In the genomic region with DNA sequence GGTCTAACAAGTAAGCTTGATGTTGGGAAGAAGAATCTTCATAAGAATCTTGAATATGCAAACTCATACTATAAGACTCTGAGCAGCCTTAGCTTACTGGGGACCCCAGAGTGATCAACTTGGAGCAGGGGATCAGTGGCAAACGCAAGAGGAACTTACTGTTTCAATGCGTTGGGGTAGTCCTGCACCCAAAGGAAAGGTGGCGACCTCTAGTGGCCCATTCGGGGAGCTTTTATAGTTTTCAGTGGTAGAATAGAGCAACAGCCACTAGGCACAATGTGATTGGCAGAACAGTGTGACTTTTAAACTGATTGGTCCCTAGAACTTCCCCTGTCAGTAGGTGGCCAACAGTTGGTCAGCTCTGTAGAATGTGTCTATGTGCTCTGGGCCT, we compare ENCODE assay signal across 10 mouse cellular contexts.
DNase-seq lines count a peak whose midpoint lies in the region; ATAC-seq and TF ChIP-seq lines count a peak whose summit lies in the region.
"Had no signal": no experiment of that assay in that cellular context is flagged by ENCODE, and none has a peak within 500 bp of the region (broad histone marks: within the 10 kb centered on the region; RNA-seq: fewer than 3 reads in every experiment).

No protein-coding gene starts in this region.

- H3K4me1 ChIP-seq in ES-E14 (ENCODE audit: control insufficient read depth in 2 of 2, insufficient read depth in 2 of 2, low read length in 2 of 2, poor library complexity in 1 of 2): no peaks in the 10 kb centered on the region
- H3K4me1 ChIP-seq in embryonic facial prominence, embryonic 11.5 days (ENCODE audit: control insufficient read depth, insufficient read depth, low read length): no peaks in the 10 kb centered on the region
- H3K4me1 ChIP-seq: heart, embryonic 13.5 days; midbrain, embryonic 15.5 days had no signal

- H3K4me2 ChIP-seq in embryonic facial prominence, embryonic 11.5 days (ENCODE audit: low read depth, low read length): no peak overlapping the region
- H3K4me2 ChIP-seq: heart, embryonic 13.5 days; midbrain, embryonic 15.5 days had no signal

- in situ Hi-C loops in ES-E14 (cut with MboI; ENCODE audit: low sequenced_read_pairs in 2 of 2, unreplicated experiment in 2 of 2): no loop called here

- no peaks in the 10 kb centered on the region for H3K36me3 ChIP-seq in ES-E14 (ENCODE audit: control insufficient read depth, insufficient read depth, low read length, poor library complexity, severe bottlenecking)
- H3K36me3 ChIP-seq in embryonic facial prominence, embryonic 11.5 days (replicated peaks; ENCODE audit: control insufficient read depth, insufficient read depth, low read depth, low read length): no peaks in the 10 kb centered on the region
- H3K36me3 ChIP-seq: heart, embryonic 13.5 days; midbrain, embryonic 15.5 days had no signal

- H3K9ac ChIP-seq in ES-E14 (ENCODE audit: insufficient read depth, low read depth, low read length, poor library complexity, severe bottlenecking): no peak overlapping the region
- H3K9ac ChIP-seq in embryonic facial prominence, embryonic 11.5 days (replicated peaks; ENCODE audit: low read length): no peak overlapping the region
- H3K9ac ChIP-seq: heart, embryonic 13.5 days; midbrain, embryonic 15.5 days had no signal

- ATAC-seq in embryonic facial prominence, embryonic 11.5 days (replicated peaks; ENCODE audit: insufficient number of reproducible peaks, low FRiP score, low TSS enrichment, low read depth): no peak
- no peak for ATAC-seq in megakaryocyte-erythroid progenitor cell, adult 5-6 weeks (replicated peaks; ENCODE audit: low FRiP score, low TSS enrichment, poor library complexity, severe bottlenecking)
- ATAC-seq: midbrain, embryonic 15.5 days had no signal

- 40% methylated on average over 4 of the region's 4 CpGs for WGBS in embryonic facial prominence, embryonic 11.5 days

- no peaks in the 10 kb centered on the region for H3K27me3 ChIP-seq in embryonic facial prominence, embryonic 11.5 days (ENCODE audit: control insufficient read depth, insufficient read depth, low read length)
- H3K27me3 ChIP-seq: heart, embryonic 13.5 days; midbrain, embryonic 15.5 days had no signal

- H3K9me3 ChIP-seq in ES-E14 (ENCODE audit: control insufficient read depth, insufficient read depth, low read depth, low read length): no peaks in the 10 kb centered on the region
- H3K9me3 ChIP-seq in embryonic facial prominence, embryonic 11.5 days (replicated peaks; ENCODE audit: control insufficient read depth, low read length): no peaks in the 10 kb centered on the region
- H3K9me3 ChIP-seq: heart, embryonic 13.5 days; midbrain, embryonic 15.5 days had no signal

- H3K4me3 ChIP-seq in ES-E14 (ENCODE audit: insufficient read depth in 1 of 2, low read depth in 1 of 2, low read length in 2 of 2, poor library complexity in 1 of 2, severe bottlenecking in 1 of 2): no peak overlapping the region
- no peak overlapping the region for H3K4me3 ChIP-seq in embryonic facial prominence, embryonic 11.5 days (ENCODE audit: low read depth, low read length)
- H3K4me3 ChIP-seq: heart, embryonic 13.5 days; midbrain, embryonic 15.5 days had no signal

- intact Hi-C loops in left cerebral cortex, postnatal 14 days (cut with DNase I): no loop called here

- H3K27ac ChIP-seq in ES-E14 (ENCODE audit: insufficient read depth, low read depth, low read length, poor library complexity, severe bottlenecking): no peak overlapping the region
- H3K27ac ChIP-seq in embryonic facial prominence, embryonic 11.5 days (replicated peaks; ENCODE audit: low read depth, low read length): no peak overlapping the region
- H3K27ac ChIP-seq: heart, embryonic 13.5 days; midbrain, embryonic 15.5 days had no signal

- peak; percentile 13 for DNase-seq in kidney, adult 9 months
- DNase-seq in kidney, adult 11 months: no peak
- DNase-seq in 416B (ENCODE audit: low read depth) (peak; percentile 63), ES-E14 (ENCODE audit: low read depth, low spot score) (peak; percentile 45)
- peak; percentile 4 for DNase-seq in embryonic facial prominence, embryonic 11.5 days (ENCODE audit: low spot score)
- no peak for DNase-seq in left cerebral cortex, adult 9 months (ENCODE audit: low spot score in 2 of 2)
- no peak for DNase-seq in left cerebral cortex, postnatal 14 days (ENCODE audit: low spot score in 2 of 2)

TF ChIP-seq in ES-E14, 5 proteins besides CTCF, POLR2A, EP300 and RAD21:
- 0 out of 2 replicates have a peak, but pooled peaks have one; percentile 2 for TF ChIP-seq ZC3H11A (IDR thresholded peaks at IDR 0.05; ENCODE audit: borderline replicate concordance, low read depth, low read length)
- no peak for TF ChIP-seq ZNF384 (IDR thresholded peaks at IDR 0.05; ENCODE audit: low read depth, low read length)

Comparison
In these comparisons a context has a peak if more than half of its experiments do, and no peak if none do; other contexts are left out.
1. DNase-seq: peak in kidney, adult 9 months (single experiment), 416B (single experiment), ES-E14 (single experiment) and embryonic facial prominence, embryonic 11.5 days (single experiment); none in kidney, adult 11 months (single experiment), left cerebral cortex, adult 9 months (0 of 2) and left cerebral cortex, postnatal 14 days (0 of 2).